Comparison of ENCODE assay signal across 22 mouse cellular contexts in genomic region chr3:92932679-92933078, GRCm38 (mm10). TPM values are rescaled to one million over a fixed set of nuclear protein-coding genes. Genes with fewer than 3 reads are reported as not detected.
"Had no signal": no experiment of that assay in that cellular context is flagged by ENCODE, and none has a peak within 500 bp of the region (broad histone marks: within the 10 kb centered on the region; RNA-seq: fewer than 3 reads in every experiment).

Lce3b (plus strand) TSS chr3:92932979.

- H3K36me3 ChIP-seq: neural tube, embryonic 12.5 days; neural tube, embryonic 13.5 days; neural tube, embryonic 15.5 days; stomach, embryonic 15.5 days had no signal

- H3K4me3 ChIP-seq: neural tube, embryonic 12.5 days; neural tube, embryonic 13.5 days; neural tube, embryonic 15.5 days; stomach, embryonic 15.5 days had no signal

- H3K27ac ChIP-seq: neural tube, embryonic 12.5 days; neural tube, embryonic 13.5 days; neural tube, embryonic 15.5 days; stomach, embryonic 15.5 days had no signal

- H3K4me1 ChIP-seq: neural tube, embryonic 12.5 days; neural tube, embryonic 13.5 days; neural tube, embryonic 15.5 days; stomach, embryonic 15.5 days had no signal

- H3K27me3 ChIP-seq: neural tube, embryonic 12.5 days; neural tube, embryonic 13.5 days; neural tube, embryonic 15.5 days; stomach, embryonic 15.5 days had no signal

- DNase-seq: retina, postnatal 1 day; right cerebral cortex, adult 18-20 months; right cerebral cortex, postnatal 14 days; right cerebral cortex, postnatal 25 days; right cerebral cortex, postnatal 4 days; spleen, adult 18-20 months; thymus, adult 18-20 months; thymus, adult 2 months; thymus, postnatal 14 days; thymus, postnatal 25 days; thymus, postnatal 36 days; thymus, postnatal 4 days had no signal

- H3K4me2 ChIP-seq: neural tube, embryonic 12.5 days; neural tube, embryonic 13.5 days; neural tube, embryonic 15.5 days; stomach, embryonic 15.5 days had no signal

- H3K9ac ChIP-seq: neural tube, embryonic 12.5 days; neural tube, embryonic 13.5 days; neural tube, embryonic 15.5 days; stomach, embryonic 15.5 days had no signal

- H3K9me3 ChIP-seq: neural tube, embryonic 12.5 days; neural tube, embryonic 13.5 days; neural tube, embryonic 15.5 days; stomach, embryonic 15.5 days had no signal

RNA-seq across cellular contexts. Expression of gene Lce3b, which starts in this region (rescaled TPM):
- polyA plus RNA-seq: neural tube, embryonic 12.5 days; neural tube, embryonic 13.5 days; neural tube, embryonic 14.5 days; neural tube, embryonic 15.5 days; small intestine, adult 2 months; spleen, adult 2 months; stomach, embryonic 14.5 days; stomach, embryonic 15.5 days; testis, adult 2 months; urinary bladder, adult 2 months had no signal
